Mouse (Mus musculus) limb, embryonic 14.5 days (tissue): ENCODE measurements around the gene Lrit3. TPM values are rescaled to one million over a fixed set of nuclear protein-coding genes. Genes with fewer than 3 reads are reported as not detected.

Experiments used
- ATAC-seq: fragments of 200-750 bp; cut with Nextera tagmentation; 2 replicates; pipeline ENCODE4 v1.8.0; 2017; ENCODE audit warnings: low read depth, moderate number of reproducible peaks, moderate TSS enrichment; ENCODE audit not compliant: low FRiP score
- DNase-seq: peaks from one replicate; pipeline ENCODE4 v3.0.0-alpha.2; 2015; ENCODE audit warnings: low spot score
- H3K27ac ChIP-seq: fragments of 300-500 bp; sonication (generic); replicated peaks from 2 replicates; pipeline ENCODE4 v1.5.1; 2014; ENCODE audit warnings: low read depth, mild to moderate bottlenecking, low read length, moderate library complexity, mixed read lengths
- H3K27me3 ChIP-seq: fragments of 300-500 bp; sonication (generic); 2 replicates; pipeline ENCODE4 v1.6.1; 2014; ENCODE audit warnings: low read length, mixed read lengths; ENCODE audit not compliant: control insufficient read depth, insufficient read depth
- H3K36me3 ChIP-seq: fragments of 300-500 bp; sonication (generic); 2 replicates; pipeline ENCODE4 v1.6.1; 2014; ENCODE audit warnings: mild to moderate bottlenecking, low read length, moderate library complexity, mixed read lengths; ENCODE audit not compliant: control insufficient read depth, insufficient read depth
- H3K4me1 ChIP-seq: fragments of 300-500 bp; sonication (generic); 2 replicates; pipeline ENCODE4 v1.6.1; 2014; ENCODE audit warnings: antibody characterized with exemption, low read length, mixed read lengths; ENCODE audit not compliant: control insufficient read depth, insufficient read depth
- H3K4me2 ChIP-seq: fragments of 300-500 bp; sonication (generic); replicated peaks from 2 replicates; pipeline ENCODE4 v1.6.1; 2014; ENCODE audit warnings: low read depth, mild to moderate bottlenecking, low read length, moderate library complexity; ENCODE audit not compliant: severe bottlenecking
- H3K4me3 ChIP-seq: fragments of 300-500 bp; sonication (generic); replicated peaks from 2 replicates; pipeline ENCODE4 v1.5.1; 2014; ENCODE audit warnings: low read length
- H3K9ac ChIP-seq: fragments of 300-500 bp; sonication (generic); 2 replicates; pipeline ENCODE4 v1.6.1; 2014; ENCODE audit warnings: mild to moderate bottlenecking, low read depth, low read length, moderate library complexity; ENCODE audit not compliant: severe bottlenecking
- H3K9me3 ChIP-seq: fragments of 300-500 bp; sonication (generic); 2 replicates; pipeline ENCODE4 v1.6.1; 2016; ENCODE audit warnings: low read length; ENCODE audit not compliant: control insufficient read depth
- POLR2A ChIP-seq: fragments of 200-500 bp; IDR thresholded peaks from 2 replicates; pipeline ENCODE4 v1.8.0; 2012; ENCODE audit warnings: inconsistent platforms, mild to moderate bottlenecking, moderate library complexity, borderline replicate concordance; ENCODE audit not compliant: insufficient read depth, insufficient read length; ENCODE audit errors: extremely low read depth
- WGBS: fragments of 180-500 bp; shearing (Covaris S2); extraction: QIAGEN DNeasy Blood & Tissue Kit; methylation state at CpG from one replicate; pipeline ENCODE4 v1.1.7; 2014; 5-methylcytosine and 5-hydroxymethylcytosine counted together
- polyA plus RNA-seq, 2 experiments: library from polyadenylated mRNA; depleted of rRNA in 1 of 2; stranded (reverse) in 1 of 2; unstranded in 1 of 2; fragments of >200 nt; fragmentation: Nextera tagmentation in 1 of 2; extraction: Ambion mirVana in 1 of 2; gene quantifications; 2 replicates each; pipeline versions ENCODE4 v1.2.1 to v1.2.3; 2012 to 2014

The Lrit3 gene
- polyA plus RNA-seq, 2 experiments: 0.04 TPM; not detected in 1

GRCm38 (mm10) chr3:129754650-129755604, 48.9 kb downstream of the Lrit3 start, which contains the start of gene Egf:
Egf (minus strand) TSS chr3:129755316.
- no peaks in the 10 kb centered on the region for H3K4me1 ChIP-seq
- ATAC-seq (no peak), DNase-seq (no peak)
- 0 out of 2 replicates have a peak, but pooled peaks cover 10% of the 10 kb centered on the region for H3K27me3 ChIP-seq
- 6% methylated on average over 20 of the region's 20 CpGs for WGBS
- peak within 1 kb of the TSS; percentile 24 for H3K4me2 ChIP-seq
- no peak within 1 kb of the TSS for H3K27ac ChIP-seq
- no peak for TF ChIP-seq POLR2A
- H3K9me3 ChIP-seq: peaks cover 12% of the 10 kb centered on the region
- no peak within 1 kb of the TSS for H3K4me3 ChIP-seq
- H3K36me3 ChIP-seq: no peaks in the 10 kb centered on the region
- H3K9ac ChIP-seq: peak within 1 kb of the TSS; percentile 28; the same call in 1 of the 2 replicates

- Histone ChIP-seq H3K4me2 (no peak overlapping the region), H3K27me3 (no peaks in the 10 kb centered on the region), H3K27ac (no peak overlapping the region), H3K4me3 (no peak overlapping the region), H3K9ac (no peak overlapping the region), H3K9me3 (no peaks in the 10 kb centered on the region), H3K4me1 (no peaks in the 10 kb centered on the region), H3K36me3 (no peaks in the 10 kb centered on the region)
- DNase-seq (no peak), ATAC-seq (no peak)
- TF ChIP-seq POLR2A: no peak
- 51% methylated on average over 8 of the region's 8 CpGs for WGBS
These were observed 59.0 kb downstream of the Lrit3 start for GRCm38 (mm10) chr3:129744803-129745202.

GRCm38 (mm10) chr3:129742781-129743180, 61.0 kb downstream of the Lrit3 start:
- WGBS: 41% methylated on average over 6 of the region's 6 CpGs
- H3K27me3 ChIP-seq: no peaks in the 10 kb centered on the region
- DNase-seq (no peak), ATAC-seq (no peak)
- no peak overlapping the region for H3K4me3 ChIP-seq
- H3K9ac ChIP-seq: no peak overlapping the region
- TF ChIP-seq POLR2A: no peak
- no peak overlapping the region for H3K4me2 ChIP-seq
- no peak overlapping the region for H3K27ac ChIP-seq
- peaks cover 9% of the 10 kb centered on the region for H3K4me1 ChIP-seq
- no peaks in the 10 kb centered on the region for H3K36me3 ChIP-seq
- no peaks in the 10 kb centered on the region for H3K9me3 ChIP-seq

GRCm38 (mm10) chr3:129738291-129739183, 65.3 kb downstream of the Lrit3 start:
- Histone ChIP-seq H3K9ac (no peak overlapping the region), H3K27ac (no peak overlapping the region), H3K36me3 (no peaks in the 10 kb centered on the region), H3K4me2 (no peak overlapping the region), H3K27me3 (no peaks in the 10 kb centered on the region), H3K4me1 (peaks cover 9% of the 10 kb centered on the region), H3K4me3 (no peak overlapping the region), H3K9me3 (no peaks in the 10 kb centered on the region)
- DNase-seq (no peak), ATAC-seq (no peak)
- 31% methylated on average over 16 of the region's 16 CpGs for WGBS
- no peak for TF ChIP-seq POLR2A

Other genes starting within 250 kb of the Lrit3 start
- gene Egf, start 48.7 kb downstream of the Lrit3 start, polyA plus RNA-seq (2012; rRNA removed): 3.7 and 5.0 TPM in 2 replicates
- gene Egf, start 48.7 kb downstream of the Lrit3 start, polyA plus RNA-seq (2014; fragmentation: Nextera tagmentation; extraction: Ambion mirVana): 1.8 and 1.9 TPM in 2 replicates
- 0.38 and 0.43 TPM in 2 replicates for gene Rrh, start 18.6 kb upstream of the Lrit3 start, polyA plus RNA-seq (2012; rRNA removed)
- not detected in 2 replicates for gene Rrh, start 18.6 kb upstream of the Lrit3 start, polyA plus RNA-seq (2014; fragmentation: Nextera tagmentation; extraction: Ambion mirVana)
- gene Gar1, start 27.4 kb upstream of the Lrit3 start, polyA plus RNA-seq (2012; rRNA removed): 69.2 and 119 TPM in 2 replicates
- 39.2 and 41.3 TPM in 2 replicates for gene Gar1, start 27.4 kb upstream of the Lrit3 start, polyA plus RNA-seq (2014; fragmentation: Nextera tagmentation; extraction: Ambion mirVana)
- gene Cfi, start 31.9 kb upstream of the Lrit3 start, polyA plus RNA-seq (2012; rRNA removed): 0.20 and 0.35 TPM in 2 replicates
- 0.23 TPM in 1 of 2 replicates, not detected in the other for gene Cfi, start 31.9 kb upstream of the Lrit3 start, polyA plus RNA-seq (2014; fragmentation: Nextera tagmentation; extraction: Ambion mirVana)
- 16.4 and 18.0 TPM in 2 replicates for gene Pla2g12a, start 74.6 kb upstream of the Lrit3 start, polyA plus RNA-seq (2012; rRNA removed)
- 26.2 and 27.5 TPM in 2 replicates for gene Pla2g12a, start 74.6 kb upstream of the Lrit3 start, polyA plus RNA-seq (2014; fragmentation: Nextera tagmentation; extraction: Ambion mirVana)
- gene Casp6, start 97.4 kb upstream of the Lrit3 start, polyA plus RNA-seq (2012; rRNA removed): 54.9 and 62.7 TPM in 2 replicates
- 61.4 and 67.8 TPM in 2 replicates for gene Casp6, start 97.4 kb upstream of the Lrit3 start, polyA plus RNA-seq (2014; fragmentation: Nextera tagmentation; extraction: Ambion mirVana)
- 3.8 and 3.9 TPM in 2 replicates for gene Mcub, start 166.2 kb upstream of the Lrit3 start, polyA plus RNA-seq (2012; rRNA removed)
- gene Mcub, start 166.2 kb upstream of the Lrit3 start, polyA plus RNA-seq (2014; fragmentation: Nextera tagmentation; extraction: Ambion mirVana): 7.2 and 8.6 TPM in 2 replicates